Mouse (Mus musculus) embryo, embryonic 11.5 days (tissue): Measurements from ENCODE around the gene Glcci1.
"Not testable (repeated sequence)": the region's sequence is repeated elsewhere in the genome, so short reads cannot be mapped to it uniquely, and the experiment has no call there.

ENCODE experiments used
- DNase-seq: peaks from one replicate; pipeline ENCODE4 v3.0.0-alpha.2; 2012; ENCODE audit warnings: low read depth, low spot score

Gene Glcci1

GRCm38 (mm10) chr6:8495109-8495826 lies 14.1 kb upstream of the Glcci1 start:
- DNase-seq: no peak

- no peak for DNase-seq
These were observed 13.6 kb upstream of the Glcci1 start for GRCm38 (mm10) chr6:8495827-8496222.

GRCm38 (mm10) chr6:8497234-8497867 lies 12.0 kb upstream of the Glcci1 start:
- DNase-seq: no peak

GRCm38 (mm10) chr6:8497868-8498257 lies 11.5 kb upstream of the Glcci1 start:
- no peak for DNase-seq

- no peak for DNase-seq
These were observed 10.4 kb upstream of the Glcci1 start for GRCm38 (mm10) chr6:8498961-8499360.

DNA sequence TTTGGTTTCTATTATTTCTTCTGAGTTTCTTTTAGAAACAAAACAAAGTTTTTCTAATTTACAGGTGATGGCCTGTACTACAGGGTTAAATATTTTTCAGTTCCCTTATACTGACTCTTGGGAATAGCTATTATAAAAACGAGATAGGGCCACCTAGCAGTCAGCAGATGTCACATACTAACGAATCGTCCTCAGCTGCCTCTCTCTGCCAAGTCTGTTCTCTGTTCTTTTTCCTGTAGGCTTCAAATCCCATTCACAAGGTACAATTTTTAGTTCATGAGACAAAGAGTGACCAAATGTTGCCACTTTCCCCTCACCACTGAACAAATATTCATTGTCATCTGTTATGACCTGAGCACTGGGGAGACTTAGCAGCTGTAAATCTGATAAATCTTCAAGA lies 5.4 kb upstream of the Glcci1 start:
- DNase-seq: no peak

- no peak for DNase-seq
These were observed 4.7 kb upstream of the Glcci1 start for GRCm38 (mm10) chr6:8504521-8505228.

- DNase-seq: no peak
These were observed 2.8 kb upstream of the Glcci1 start for GRCm38 (mm10) chr6:8506631-8507030.

GRCm38 (mm10) chr6:8508883-8509536 lies 390 bp upstream of the Glcci1 start:
- peak; percentile 97 for DNase-seq

DNA sequence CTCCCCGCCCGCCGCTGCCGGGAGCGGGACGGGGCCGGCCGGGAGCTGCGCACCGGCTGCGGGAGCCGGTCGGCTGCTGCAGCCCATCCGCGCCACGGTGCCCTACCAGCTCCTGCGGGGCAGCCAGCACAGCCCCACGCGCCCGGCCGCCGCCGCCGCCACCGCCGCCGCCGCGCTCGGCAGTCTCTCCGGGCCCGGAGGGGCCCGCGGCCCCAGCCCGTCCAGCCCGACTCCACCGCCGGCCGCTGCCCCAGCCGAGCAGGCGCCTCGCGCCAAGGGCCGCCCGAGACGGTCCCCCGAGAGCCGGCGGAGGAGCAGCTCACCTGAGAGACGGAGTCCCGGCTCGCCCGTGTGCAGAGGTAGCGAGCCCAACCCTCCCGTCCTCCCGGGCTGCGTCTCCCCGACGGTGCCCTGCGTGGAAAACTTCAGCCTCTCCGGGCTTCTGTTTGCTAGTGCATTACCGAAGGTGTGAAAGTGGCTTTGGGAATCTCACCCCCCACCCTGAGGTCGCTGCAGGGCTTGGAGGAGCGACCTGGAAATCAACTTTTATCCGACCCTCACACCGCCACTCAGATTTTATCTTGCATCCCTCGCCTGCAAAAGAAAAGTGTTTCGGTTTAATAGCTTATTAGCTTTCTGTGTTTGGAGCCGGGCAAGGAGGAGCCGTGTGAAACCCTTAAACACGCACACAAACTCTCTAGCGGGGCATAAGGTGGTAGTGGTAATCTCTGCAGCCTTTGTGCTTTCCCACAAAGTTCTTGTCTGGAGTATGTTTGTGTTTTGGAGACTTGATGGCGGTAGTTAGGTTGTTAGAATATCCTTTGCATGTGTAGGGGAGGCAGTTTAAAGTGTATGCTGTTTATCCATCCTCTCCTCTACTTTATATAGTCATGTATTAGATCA lies 812 bp downstream of the Glcci1 start:
- DNase-seq: no peak

- DNase-seq: no peak
These were observed 1.5 kb downstream of the Glcci1 start for GRCm38 (mm10) chr6:8510864-8511428.

DNA sequence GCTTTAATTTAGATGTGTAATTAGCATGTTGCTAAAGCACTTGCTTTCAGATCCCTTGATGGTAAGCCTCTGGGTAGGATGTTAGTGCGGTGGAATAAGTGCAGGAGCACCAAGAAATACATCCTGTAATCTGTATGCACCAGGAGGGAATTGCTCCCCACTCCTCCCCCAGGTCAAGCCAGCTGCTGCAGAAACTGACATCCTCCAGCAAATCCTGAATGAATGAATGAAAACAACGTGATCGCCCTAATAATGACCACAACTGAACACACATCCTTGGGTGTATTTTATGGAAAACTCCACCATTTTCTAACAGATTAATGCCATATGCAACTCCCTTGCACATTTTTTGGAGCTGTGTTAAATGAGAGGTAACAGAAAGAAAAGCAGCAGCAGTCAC lies 2.0 kb downstream of the Glcci1 start:
- no peak for DNase-seq

GRCm38 (mm10) chr6:8512416-8512815 lies 3.0 kb downstream of the Glcci1 start:
- no peak for DNase-seq

DNA sequence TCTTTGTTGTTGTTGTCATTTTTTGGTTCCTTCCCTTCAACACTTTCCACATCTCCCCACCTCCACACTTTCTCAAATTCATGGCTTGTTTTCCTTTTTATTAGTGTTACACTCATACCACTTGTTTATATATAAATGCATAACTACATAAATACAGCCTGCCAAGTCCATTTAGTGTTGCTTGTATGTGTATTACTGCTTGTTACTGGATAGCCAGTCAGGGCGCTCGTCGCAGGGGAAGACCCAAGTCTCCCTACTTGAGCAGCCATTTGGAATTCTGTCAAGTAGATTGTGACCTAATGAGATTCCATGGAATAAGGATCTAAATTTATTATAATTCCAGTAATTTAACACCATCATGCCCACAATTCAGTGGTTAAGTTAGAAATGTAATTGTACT lies 10.3 kb downstream of the Glcci1 start:
- DNase-seq: no peak

DNA sequence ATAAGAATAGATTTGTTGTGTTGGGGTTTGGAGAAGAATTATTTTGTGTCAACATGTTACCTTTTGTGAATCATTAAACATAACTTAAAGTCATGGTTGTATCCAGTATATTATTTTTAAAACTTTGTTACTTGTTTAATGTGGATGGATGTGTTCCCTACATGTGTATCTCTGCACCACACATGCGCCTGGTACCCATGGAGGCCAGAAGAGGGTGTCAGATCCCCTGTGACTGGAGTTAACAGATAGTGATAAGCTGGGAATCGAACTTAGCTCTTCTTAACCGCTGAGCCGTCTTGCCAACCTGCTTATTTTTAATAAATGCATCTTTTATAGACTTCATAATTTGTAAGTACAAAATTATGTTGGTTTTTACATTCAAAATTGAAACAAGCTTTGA lies 11.8 kb downstream of the Glcci1 start:
- DNase-seq: no peak

- DNase-seq: no peak
These were observed 15.3 kb downstream of the Glcci1 start for GRCm38 (mm10) chr6:8524717-8525116.

- no peak for DNase-seq
These were observed 21.9 kb downstream of the Glcci1 start for GRCm38 (mm10) chr6:8531104-8531894.

- DNase-seq: no peak
These were observed 27.5 kb downstream of the Glcci1 start for GRCm38 (mm10) chr6:8536944-8537343.

GRCm38 (mm10) chr6:8541531-8541930 lies 32.1 kb downstream of the Glcci1 start:
- not testable (repeated sequence) for DNase-seq

DNA sequence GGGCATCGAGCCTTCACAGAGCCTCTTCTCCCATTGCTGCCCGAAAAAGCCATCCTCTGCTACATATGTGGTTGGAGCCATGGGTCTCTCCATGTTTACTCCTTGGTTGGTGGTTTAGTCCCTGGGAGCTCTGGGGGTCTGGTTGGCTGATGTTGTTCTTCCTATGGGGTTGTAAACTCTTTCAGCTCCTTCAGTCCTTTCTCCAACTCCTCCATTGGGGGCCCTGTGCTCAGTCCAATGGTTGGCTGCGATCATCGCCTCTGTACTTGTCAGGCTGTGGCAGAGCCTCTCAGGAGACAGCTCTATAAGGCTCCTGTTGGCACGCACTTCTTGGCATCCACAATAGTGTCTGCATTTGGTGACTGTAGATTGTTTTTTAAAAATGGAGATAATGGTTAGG lies 35.4 kb downstream of the Glcci1 start:
- no peak for DNase-seq
